Mouse (Mus musculus): Measurements from ENCODE around the gene Trnau1ap. TPM values are rescaled to one million over a fixed set of nuclear protein-coding genes. Genes with fewer than 3 reads are reported as not detected.

Trnau1ap gene
- total and polyA plus RNA-seq, 3 experiments: 60.7 to 80.5 (median 71.5) TPM

- peak within 1 kb of the TSS; percentile 99 for H3K9ac ChIP-seq (ENCODE audit: insufficient read depth, low read depth)
- H3K4me1 ChIP-seq (ENCODE audit: control insufficient read depth in 1 of 2, insufficient read depth in 2 of 2): peaks cover 3 to 43% of the 10 kb centered on the region in 2 experiments; a peak in 3 of 4 replicates
- H3K4me2 ChIP-seq (ENCODE audit: insufficient read depth, low read depth, poor library complexity, severe bottlenecking): peak within 1 kb of the TSS; percentile 97
- DNase-seq (ENCODE audit: extremely low read depth): peak; percentile 92
- peak within 1 kb of the TSS; percentile 80 to 96 (median 91) for H3K4me3 ChIP-seq (replicated peaks in 1 of 3; ENCODE audit: low read depth in 2 of 3, low read length in 2 of 3, poor library complexity in 1 of 3)
- peaks cover 3 to 14% of the 10 kb centered on the region in 2 experiments for H3K36me3 ChIP-seq (replicated peaks in 1 of 2; ENCODE audit: control insufficient read depth in 1 of 2, insufficient read depth in 1 of 2, low read length in 1 of 2)
- in situ Hi-C loops (cut with MboI; ENCODE audit: low pct_ligation_motif_present, low pct_unique_long_range_greater_than_20kb, low sequenced_read_pairs) (no loop called here), dilution Hi-C loops (cut with MboI; ENCODE audit: extremely low pct_ligation_motif_present, extremely low pct_unique_long_range_greater_than_20kb, low sequenced_read_pairs) (no loop called here)
- peak within 1 kb of the TSS; percentile 72 for H3K27ac ChIP-seq (ENCODE audit: insufficient read depth, low read depth)
- peaks cover 17% of the 10 kb centered on the region for H3K79me2 ChIP-seq (replicated peaks; ENCODE audit: control insufficient read depth, extremely low read depth, insufficient read depth, poor library complexity, severe bottlenecking)
- no peaks in the 10 kb centered on the region for H3K27me3 ChIP-seq (replicated peaks)
- peak; percentile 75 for TF ChIP-seq TBP (conservative IDR thresholded peaks at IDR 0.05; ENCODE audit: low read depth, low read length)
- peak; percentile 82 for TF ChIP-seq HCFC1 (IDR thresholded peaks at IDR 0.05; ENCODE audit: low read depth, low read length)
- TF ChIP-seq TCF12 (IDR thresholded peaks at IDR 0.05; ENCODE audit: low read depth, low read length): peak; percentile 97
- TF ChIP-seq ZKSCAN1 (IDR thresholded peaks at IDR 0.05; ENCODE audit: borderline replicate concordance, low read depth, low read length): no peak
- TF ChIP-seq ZC3H11A (IDR thresholded peaks at IDR 0.05; ENCODE audit: low read depth, low read length): no peak
- TF ChIP-seq ZNF384 (IDR thresholded peaks at IDR 0.05; ENCODE audit: low read depth, low read length): no peak
- TF ChIP-seq SMC3 (IDR thresholded peaks at IDR 0.05; ENCODE audit: low read depth, low read length): no peak
- TF ChIP-seq MEF2A (IDR thresholded peaks at IDR 0.05; ENCODE audit: borderline replicate concordance, low read depth, low read length): no peak; the same call in 1 of the 2 replicates
- no peak for TF ChIP-seq E2F4 (IDR thresholded peaks at IDR 0.05; ENCODE audit: insufficient replicate concordance, low read depth, low read length)
- no peak for TF ChIP-seq MAFK (IDR thresholded peaks at IDR 0.05; ENCODE audit: insufficient replicate concordance, low read length)
- TF ChIP-seq ZMIZ1 (IDR thresholded peaks at IDR 0.05; ENCODE audit: low read depth, low read length): peak; percentile 88
- TF ChIP-seq NRF1 (IDR thresholded peaks at IDR 0.05; ENCODE audit: low read depth, low read length): peak; percentile 90
- TF ChIP-seq POLR2AphosphoS2 (IDR thresholded peaks at IDR 0.05; ENCODE audit: low read depth, low read length): peak; percentile 89; the same call in 1 of the 2 replicates
- no peak for TF ChIP-seq GABPA (IDR thresholded peaks at IDR 0.05; ENCODE audit: insufficient replicate concordance, low read depth, low read length)
- TF ChIP-seq KAT2A (IDR thresholded peaks at IDR 0.05; ENCODE audit: insufficient replicate concordance, low read length): 0 out of 2 replicates have a peak, but pooled peaks have one; percentile 72
- TF ChIP-seq MXI1 (IDR thresholded peaks at IDR 0.05; ENCODE audit: low read depth, low read length): peak; percentile 99
- TF ChIP-seq BHLHE40 (IDR thresholded peaks at IDR 0.05; ENCODE audit: low read depth, low read length): no peak; the same call in 1 of the 2 replicates
- peak; percentile 99 for TF ChIP-seq POLR2A (IDR thresholded peaks at IDR 0.05; ENCODE audit: low read depth, low read length)
- TF ChIP-seq UBTF (IDR thresholded peaks at IDR 0.05; ENCODE audit: low read depth, low read length): no peak
- TF ChIP-seq PAX5 (IDR thresholded peaks at IDR 0.05; ENCODE audit: low read length): no peak
- peak; percentile 35; the same call in 1 of the 2 replicates for TF ChIP-seq IRF4 (IDR thresholded peaks at IDR 0.05; ENCODE audit: low read depth, low read length)
- no peak for TF ChIP-seq CHD2 (IDR thresholded peaks at IDR 0.05; ENCODE audit: low read length)
- no peak for TF ChIP-seq JUND (conservative IDR thresholded peaks at IDR 0.05; ENCODE audit: low read depth, low read length)
- TF ChIP-seq ELF1 (IDR thresholded peaks at IDR 0.05; ENCODE audit: low read depth, low read length): peak; percentile 100
- no peak for TF ChIP-seq MAZ (IDR thresholded peaks at IDR 0.05; ENCODE audit: low read depth, low read length)
- no peak for TF ChIP-seq CTCF (conservative IDR thresholded peaks at IDR 0.05 in 1 of 2, IDR thresholded peaks at IDR 0.05 in 1 of 2; ENCODE audit: low read depth in 2 of 2, low read length in 2 of 2)
- TF ChIP-seq NELFE (IDR thresholded peaks at IDR 0.05; ENCODE audit: low read depth, low read length): peak; percentile 99
- TF ChIP-seq ETS1 (conservative IDR thresholded peaks at IDR 0.05; ENCODE audit: low read depth, low read length): no peak; the same call in 1 of the 2 replicates
- peak; percentile 99 for TF ChIP-seq MYC (IDR thresholded peaks at IDR 0.05; ENCODE audit: low read depth, low read length)
- TF ChIP-seq MAX (IDR thresholded peaks at IDR 0.05; ENCODE audit: low read length): peak; percentile 99
- peak; percentile 79 for TF ChIP-seq USF1 (IDR thresholded peaks at IDR 0.05; ENCODE audit: low read depth, low read length)
- TF ChIP-seq SIN3A (IDR thresholded peaks at IDR 0.05; ENCODE audit: low read length): peak; percentile 80
- H3K9me3 ChIP-seq (replicated peaks; ENCODE audit: low read length): no peaks in the 10 kb centered on the region
These were observed 55.0 kb downstream of the Trnau1ap start, which contains the start of gene Taf12 for GRCm38 (mm10) chr4:132274156-132274862. Gene Taf12 (plus strand): TSS chr4:132274375.
